Mouse (Mus musculus) testis, postnatal 10 days (tissue): ENCODE results near the gene Ogfr.
A peak's percentile ranks its signal among the peaks of the same experiment; 100 is the strongest.

ENCODE experiments used
- DNase-seq: peaks from one replicate; pipeline ENCODE4 v3.0.0; 2021; ENCODE audit warnings: low spot score

Gene Ogfr

DNA sequence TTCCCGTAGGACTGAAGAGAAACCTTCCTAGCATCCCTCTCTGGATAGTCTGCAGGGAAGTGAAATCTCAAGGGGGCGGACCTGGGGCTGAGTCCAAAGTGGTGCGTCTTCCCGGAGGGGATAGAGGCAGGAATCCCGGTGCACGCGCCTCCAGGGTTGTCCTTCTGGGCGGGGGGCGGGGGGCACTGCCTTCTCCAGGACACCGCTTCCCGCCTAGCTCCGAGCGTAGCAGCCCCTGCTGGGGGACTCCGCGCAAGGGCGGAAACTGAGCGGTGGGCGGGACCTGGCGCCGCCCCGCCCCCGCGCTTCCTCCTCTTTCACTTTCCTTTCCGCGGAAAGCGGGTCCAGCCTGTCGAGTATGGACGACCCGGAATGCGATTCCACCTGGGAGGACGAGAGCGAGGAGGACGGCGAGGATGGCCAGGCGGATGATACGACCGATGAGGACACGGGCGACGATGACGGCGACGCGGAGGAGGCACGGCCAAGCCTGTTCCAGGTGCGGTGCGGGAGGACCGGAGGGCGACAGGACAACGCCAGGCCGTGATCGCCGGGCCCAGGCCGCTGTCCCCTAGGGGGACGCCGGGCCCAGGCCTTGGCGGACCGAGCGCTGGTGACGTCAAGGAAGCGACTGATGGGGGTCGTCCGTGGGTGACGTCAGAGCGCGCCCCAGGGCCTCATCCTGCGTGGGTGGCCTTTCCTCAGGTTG is at the start of gene Ogfr:
Gene Ogfr (plus strand): TSS at position 123 of the 709 bp plus-strand sequence.
- DNase-seq = peak; percentile 89

GRCm38 (mm10) chr2:180543675-180544074 is 45.4 kb upstream of the Ogfr start:
- DNase-seq = no peak

DNA sequence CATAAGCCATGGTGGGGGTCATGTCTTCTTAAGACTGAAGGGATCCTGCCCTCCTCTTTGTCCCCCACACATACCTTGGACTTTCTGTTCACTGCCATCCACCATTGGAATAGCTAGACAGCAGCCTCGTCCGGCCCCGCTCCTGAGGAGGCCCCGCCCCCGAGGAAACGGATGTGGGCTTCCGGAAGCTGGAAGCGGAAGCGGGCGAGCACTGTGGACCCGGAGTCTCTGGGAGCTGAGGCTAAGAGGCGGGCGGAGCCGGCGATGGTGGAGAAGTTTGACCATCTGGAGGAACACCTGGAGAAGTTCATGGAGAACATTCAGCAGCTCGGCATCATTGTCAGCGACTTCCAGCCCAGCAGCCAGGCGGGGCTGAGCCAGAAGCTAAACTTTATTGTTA is 44.0 kb upstream of the Ogfr start:
- DNase-seq = no peak

DNA sequence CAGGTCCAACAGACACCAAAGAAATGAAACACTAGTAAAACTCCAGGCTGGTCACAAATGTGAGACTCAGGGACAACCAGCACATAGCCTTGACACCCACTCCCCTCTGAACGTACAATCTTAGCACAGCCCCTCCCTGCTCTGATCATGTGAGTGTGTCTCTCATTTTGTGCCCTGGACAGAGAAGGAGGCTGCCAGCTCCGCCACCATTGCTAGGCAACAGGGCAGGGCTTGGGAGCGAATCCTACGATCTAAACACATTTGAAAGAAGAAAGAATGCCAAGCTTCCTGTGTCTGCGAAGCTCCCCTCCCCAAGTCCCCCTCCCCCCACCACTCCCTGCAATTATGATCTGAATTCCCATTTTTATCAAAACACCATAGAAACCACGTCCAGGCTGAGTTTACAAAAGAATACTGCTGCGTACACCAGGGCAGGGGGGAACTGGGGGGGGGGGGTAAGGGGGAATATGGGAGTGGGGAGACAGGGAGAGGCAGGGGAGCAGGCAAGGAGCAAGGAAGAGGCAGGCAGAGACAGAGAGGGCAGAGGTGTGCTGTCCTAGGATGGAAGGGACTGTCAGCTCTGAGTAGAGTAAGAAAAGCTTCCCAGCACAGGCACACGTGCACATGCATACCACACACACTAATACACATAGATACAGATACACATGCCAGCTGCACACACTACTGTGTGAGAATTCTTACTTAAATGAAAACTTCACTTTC is 41.5 kb upstream of the Ogfr start:
- DNase-seq = no peak

DNA sequence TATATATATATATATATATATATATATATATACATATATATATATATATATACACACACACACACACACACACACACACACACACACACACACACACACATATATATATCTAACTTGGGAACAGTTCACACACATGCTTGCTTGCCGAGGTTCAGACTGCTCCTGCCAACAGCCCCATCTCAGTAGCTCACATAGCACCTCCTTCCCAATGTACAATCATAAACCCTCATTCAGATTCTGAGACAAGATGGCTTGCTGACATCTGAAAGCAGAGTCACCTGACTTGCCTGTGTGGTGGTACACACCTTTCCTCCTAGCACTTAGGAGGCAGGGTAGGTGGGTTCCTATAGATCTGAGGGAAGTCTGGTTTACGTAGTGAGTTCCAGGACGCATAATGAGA is 36.7 kb upstream of the Ogfr start:
- DNase-seq = no peak

DNA sequence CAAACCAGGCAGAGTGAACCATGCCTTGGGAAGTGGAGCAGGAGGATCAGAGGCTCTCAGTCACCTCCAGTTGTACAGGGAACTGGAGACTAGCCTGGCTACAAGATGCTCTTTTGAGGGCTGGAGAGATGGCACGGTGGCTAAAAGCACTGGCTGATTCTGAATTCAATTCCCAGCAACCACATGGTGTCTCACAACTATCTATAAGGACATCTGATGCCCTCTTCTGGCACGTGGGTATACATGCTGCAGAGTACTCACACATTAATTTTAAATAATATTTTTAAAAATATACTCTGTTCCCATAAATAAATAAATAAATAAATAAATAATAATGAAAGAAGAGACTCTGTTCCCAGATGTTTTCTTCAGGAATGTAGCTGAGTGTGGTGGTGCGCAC is 33.8 kb upstream of the Ogfr start:
- DNase-seq = no peak

DNA sequence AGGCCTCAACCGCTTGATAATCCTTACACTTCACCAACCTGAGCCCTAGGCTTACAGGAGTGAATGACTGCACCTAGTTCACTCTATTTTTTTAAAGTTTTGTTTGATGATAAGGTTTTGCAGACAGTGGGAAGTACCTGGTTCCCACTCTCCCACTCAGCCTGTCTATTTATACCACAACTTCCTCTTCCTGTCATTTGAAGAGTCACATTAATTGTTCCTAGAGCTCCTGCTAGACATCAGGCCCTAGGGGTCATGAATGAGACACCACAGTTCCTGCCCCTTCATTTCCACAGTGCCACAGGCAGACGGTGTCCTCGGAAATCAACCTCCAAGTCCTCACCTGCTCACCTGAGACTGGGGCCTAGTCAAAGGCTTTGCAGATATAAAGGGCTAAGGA is 32.6 kb upstream of the Ogfr start:
- no peak for DNase-seq

DNA sequence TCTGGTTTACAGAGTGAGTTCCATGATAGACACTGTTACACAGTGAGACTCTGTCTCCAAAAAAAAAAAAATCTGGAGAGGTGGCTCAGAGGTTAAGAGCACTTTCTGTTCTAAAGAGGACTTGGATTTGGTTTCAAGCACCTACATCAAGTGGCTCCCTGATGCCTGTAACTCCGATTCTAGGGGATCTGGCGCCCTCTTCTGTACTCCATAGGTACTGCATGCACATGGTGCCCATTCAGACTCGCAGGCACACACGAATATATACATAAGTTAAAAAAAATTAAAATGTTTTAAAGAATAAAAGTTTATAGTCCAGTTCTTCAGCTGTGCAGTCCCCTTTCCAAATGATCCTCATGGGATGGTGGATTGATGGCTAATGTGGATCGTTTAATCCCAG is 28.8 kb upstream of the Ogfr start:
- DNase-seq = peak; percentile 65

- DNase-seq = no peak
Measured at GRCm38 (mm10) chr2:180562146-180562545, 26.9 kb upstream of the Ogfr start.

- DNase-seq = no peak
Measured at GRCm38 (mm10) chr2:180563296-180563695, 25.7 kb upstream of the Ogfr start.

DNA sequence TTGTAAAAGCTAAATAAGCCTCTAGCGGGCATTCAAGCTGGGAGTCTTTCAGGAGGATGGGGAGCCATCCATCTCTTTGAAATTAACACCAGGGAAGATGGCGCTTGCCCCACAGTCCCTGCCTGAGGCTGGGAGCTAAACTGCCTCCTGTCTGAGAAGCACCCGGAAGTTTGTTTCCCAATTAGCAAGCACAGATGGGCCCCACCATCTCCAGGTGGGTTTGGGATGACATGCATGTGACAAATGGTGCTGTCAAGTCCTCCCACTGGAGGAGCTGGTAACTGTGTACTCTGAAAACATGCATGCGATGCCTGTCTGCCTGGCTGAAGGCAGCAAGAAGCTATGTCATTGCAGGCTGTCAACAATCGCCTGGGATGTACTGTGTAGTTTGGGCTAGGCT is 25.2 kb upstream of the Ogfr start:
- DNase-seq = no peak

DNA sequence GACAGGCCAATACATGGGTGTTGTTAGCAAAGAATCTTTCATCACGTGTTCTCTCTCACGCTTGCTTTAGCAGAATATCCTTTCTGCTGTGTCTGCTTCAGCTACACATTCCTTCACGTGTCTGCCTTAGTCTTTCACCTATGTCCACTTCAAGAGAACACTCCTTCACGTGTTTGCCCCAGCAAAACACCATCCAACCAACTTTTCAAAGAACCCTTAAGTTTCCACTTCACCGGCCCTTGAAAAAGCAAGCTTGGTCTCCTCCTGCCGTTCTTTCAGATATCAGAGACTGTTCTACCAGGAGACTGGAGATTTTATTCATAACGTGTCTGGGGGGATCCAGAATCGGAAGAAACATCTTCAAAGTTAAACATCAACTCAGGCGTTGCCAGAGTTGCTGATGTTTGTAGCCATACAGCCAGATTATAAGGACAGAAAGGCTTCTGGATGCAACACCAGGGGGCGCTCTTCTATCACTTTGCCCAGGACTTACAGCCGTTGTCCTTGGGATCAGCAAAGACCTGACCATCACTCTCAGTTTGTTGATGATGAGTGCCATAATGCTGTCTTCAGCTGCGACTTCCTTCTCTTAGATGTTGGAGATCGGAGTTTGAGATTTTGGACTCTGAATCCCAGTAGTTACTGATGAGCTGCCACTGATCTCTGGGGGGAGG is 22.7 kb upstream of the Ogfr start:
- peak; percentile 82 for DNase-seq

GRCm38 (mm10) chr2:180569028-180569643 is 19.9 kb upstream of the Ogfr start:
- peak; percentile 71 for DNase-seq

DNA sequence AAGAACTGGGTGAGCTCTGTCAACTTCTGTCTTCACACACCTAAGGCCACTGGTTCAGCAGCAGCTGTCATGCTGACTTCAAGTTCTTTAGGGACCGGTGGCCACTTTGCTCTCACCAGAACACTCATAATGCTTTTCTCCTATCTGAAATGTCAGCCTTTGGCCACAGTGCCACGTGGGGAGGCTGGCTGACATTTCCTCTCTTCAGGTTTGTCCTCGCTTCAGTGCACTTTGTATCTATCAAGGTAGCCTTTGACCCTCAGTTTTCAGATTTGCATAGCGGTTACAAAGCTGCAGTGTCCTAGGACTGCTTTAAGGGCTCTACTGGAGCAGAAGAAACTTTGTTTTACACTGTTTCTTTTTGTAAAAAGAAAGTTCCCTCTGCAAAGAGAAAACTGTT is 12.6 kb upstream of the Ogfr start:
- no peak for DNase-seq

GRCm38 (mm10) chr2:180578686-180579085 is 10.4 kb upstream of the Ogfr start:
- DNase-seq = peak; percentile 89

DNA sequence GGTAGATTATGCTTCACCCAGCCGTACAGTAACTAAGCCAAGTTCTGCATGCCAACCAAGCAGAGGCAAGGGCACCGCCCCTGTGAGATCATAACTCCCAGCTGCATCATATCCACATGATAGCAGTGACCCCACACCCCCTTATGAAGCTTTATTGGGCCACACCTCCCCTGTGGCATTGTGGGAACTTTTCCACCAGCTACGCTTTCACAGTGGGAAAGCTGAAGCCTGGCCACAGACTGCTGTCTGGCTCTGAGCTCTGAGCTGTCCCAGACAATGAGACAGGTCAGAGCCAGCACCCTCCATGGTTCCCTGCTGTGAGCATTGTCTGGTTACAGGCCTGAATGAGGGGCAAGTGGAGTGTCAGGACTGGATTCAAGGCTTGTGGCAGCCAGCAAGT is 8.0 kb upstream of the Ogfr start, which contains the start of gene Mrgbp:
Gene Mrgbp (plus strand): TSS at position 303 of the 400 bp plus-strand sequence.
- no peak for DNase-seq

DNA sequence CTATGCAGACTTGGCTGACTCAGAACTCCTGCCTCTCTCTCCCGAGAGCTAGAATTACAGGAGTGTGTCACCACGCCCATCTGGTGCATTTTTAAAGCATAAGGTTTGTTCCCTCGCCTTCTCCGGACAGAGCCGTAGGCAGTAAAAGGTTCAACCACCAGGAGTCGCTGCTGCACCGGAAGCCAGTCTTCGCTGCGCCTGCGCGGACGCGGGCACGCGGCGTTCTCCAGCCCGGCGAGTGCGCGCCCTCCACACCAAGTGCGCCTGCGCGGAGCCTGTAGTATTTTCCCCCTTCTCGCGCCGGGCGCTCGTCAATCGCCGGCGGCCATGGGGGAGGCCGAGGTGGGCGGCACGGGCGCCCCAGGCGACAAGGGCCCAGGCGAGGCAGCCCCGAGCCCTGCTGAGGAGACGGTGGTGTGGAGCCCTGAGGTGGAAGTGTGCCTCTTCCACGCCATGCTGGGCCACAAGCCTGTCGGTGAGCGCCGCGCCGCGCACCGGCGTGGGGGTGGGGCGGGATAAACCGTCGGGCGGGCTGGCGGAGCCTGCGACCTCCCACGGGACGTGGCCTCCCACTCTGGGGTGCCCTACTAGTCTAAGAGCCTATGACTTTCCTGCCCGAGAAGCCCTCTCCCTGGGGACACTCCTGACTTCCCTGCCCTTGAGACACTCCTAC is 6.4 kb upstream of the Ogfr start:
- peak; percentile 99 for DNase-seq

- no peak for DNase-seq
Measured at GRCm38 (mm10) chr2:180583154-180583507, 5.9 kb upstream of the Ogfr start.

GRCm38 (mm10) chr2:180588736-180589122 is 316 bp upstream of the Ogfr start:
- no peak for DNase-seq

DNA sequence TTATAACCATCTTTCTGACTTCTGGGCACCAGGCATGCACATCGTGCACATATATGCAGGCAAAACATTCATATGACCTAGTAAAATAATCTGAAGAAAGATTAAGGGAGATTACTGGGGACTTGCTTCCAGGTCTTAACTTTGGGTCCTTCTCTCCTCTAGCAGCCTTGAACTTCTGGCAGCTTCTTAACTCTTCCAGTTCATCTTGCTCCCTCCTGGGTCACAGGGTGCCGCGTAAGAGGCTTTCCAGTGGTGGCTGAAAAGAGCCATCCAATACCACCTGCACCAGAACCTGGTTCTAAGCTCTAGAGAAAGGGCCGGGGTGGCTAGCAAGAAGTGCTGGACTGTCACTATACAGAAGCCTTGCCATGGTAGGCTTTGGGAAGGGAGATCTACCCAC is 8.4 kb downstream of the Ogfr start, which contains the start of gene Col9a3:
Gene Col9a3 (plus strand): TSS at position 301 of the 400 bp plus-strand sequence.
- no peak for DNase-seq

- no peak for DNase-seq
Measured at GRCm38 (mm10) chr2:180598157-180598705, 9.2 kb downstream of the Ogfr start.

DNA sequence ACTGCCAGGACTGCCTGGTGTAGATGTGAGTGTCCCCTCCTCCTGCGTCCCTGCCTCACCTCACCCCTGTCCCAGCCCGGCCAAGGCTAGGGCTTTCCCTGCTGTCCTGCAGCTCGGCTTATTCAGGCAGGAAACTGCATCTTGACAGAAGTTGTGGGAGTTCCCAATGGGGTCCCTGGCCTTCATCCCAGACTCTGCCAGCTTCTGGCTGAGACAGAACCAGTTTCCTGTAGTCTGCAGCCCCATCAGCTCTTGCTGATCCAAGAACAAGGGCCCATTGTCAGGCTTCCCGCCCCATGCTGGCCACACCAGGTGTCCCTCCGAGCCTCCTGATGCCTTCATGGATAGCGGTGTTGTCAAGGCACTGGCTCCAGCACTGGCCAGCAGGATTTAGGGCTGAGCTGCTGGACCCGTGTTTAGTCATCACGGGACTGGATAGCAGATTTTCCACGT is 11.6 kb downstream of the Ogfr start:
- DNase-seq = no peak
